Mouse (Mus musculus) urinary bladder, postnatal 4 days (tissue): ENCODE measurements around the gene Fam181a.

Experiments
- DNase-seq, 2 experiments: peaks; one replicate each; pipeline ENCODE4 v3.0.0; 2021 to 2022; ENCODE audit warnings: low spot score in 2 of 2

The Fam181a gene

GRCm38 (mm10) chr12:103310744-103311267 lies at the start of gene Fam181a:
Gene Fam181a, plus strand, starts transcription at chr12:103310975.
- no peak for DNase-seq

- no peak for DNase-seq
Observed at GRCm38 (mm10) chr12:103262017-103262865, 48.5 kb upstream of the Fam181a start.

- no peak for DNase-seq
Observed at GRCm38 (mm10) chr12:103266605-103267004, 44.2 kb upstream of the Fam181a start.

- DNase-seq, result no peak
Observed at GRCm38 (mm10) chr12:103272176-103272575, 38.6 kb upstream of the Fam181a start.

- no peak for DNase-seq
Observed at GRCm38 (mm10) chr12:103273051-103273450, 37.7 kb upstream of the Fam181a start.

- no peak for DNase-seq
Observed at GRCm38 (mm10) chr12:103273732-103274131, 37.0 kb upstream of the Fam181a start.

GRCm38 (mm10) chr12:103276422-103276821 lies 34.4 kb upstream of the Fam181a start:
- DNase-seq, result no peak

GRCm38 (mm10) chr12:103281491-103281890 lies 29.3 kb upstream of the Fam181a start:
- DNase-seq, result no peak

- DNase-seq, result no peak
Observed at GRCm38 (mm10) chr12:103281912-103282311, 28.9 kb upstream of the Fam181a start.

GRCm38 (mm10) chr12:103282936-103283335 lies 27.8 kb upstream of the Fam181a start:
- no peak for DNase-seq

- DNase-seq, result no peak
Observed at GRCm38 (mm10) chr12:103283411-103283810, 27.4 kb upstream of the Fam181a start.

- no peak for DNase-seq
Observed at GRCm38 (mm10) chr12:103287276-103287675, 23.5 kb upstream of the Fam181a start.

- DNase-seq, result no peak
Observed at GRCm38 (mm10) chr12:103292366-103292765, 18.4 kb upstream of the Fam181a start.

- no peak for DNase-seq
Observed at GRCm38 (mm10) chr12:103296292-103296691, 14.5 kb upstream of the Fam181a start.

- no peak for DNase-seq
Observed at GRCm38 (mm10) chr12:103300493-103300892, 10.3 kb upstream of the Fam181a start.

GRCm38 (mm10) chr12:103301645-103302044 lies 9.1 kb upstream of the Fam181a start:
- DNase-seq, result no peak

GRCm38 (mm10) chr12:103302960-103303359 lies 7.8 kb upstream of the Fam181a start:
- DNase-seq, result no peak

- no peak for DNase-seq
Observed at GRCm38 (mm10) chr12:103306224-103306623, 4.6 kb upstream of the Fam181a start.

- no peak for DNase-seq
Observed at GRCm38 (mm10) chr12:103306720-103307119, 4.1 kb upstream of the Fam181a start.

GRCm38 (mm10) chr12:103311921-103312320 lies 1.1 kb downstream of the Fam181a start:
- no peak for DNase-seq

- DNase-seq, result no peak
Observed at GRCm38 (mm10) chr12:103313274-103313673, 2.5 kb downstream of the Fam181a start.

GRCm38 (mm10) chr12:103313871-103314639 lies 3.3 kb downstream of the Fam181a start:
- DNase-seq, result no peak
